Mouse (Mus musculus): Measurements from ENCODE around the gene Epdr1.

The Epdr1 gene

DNA sequence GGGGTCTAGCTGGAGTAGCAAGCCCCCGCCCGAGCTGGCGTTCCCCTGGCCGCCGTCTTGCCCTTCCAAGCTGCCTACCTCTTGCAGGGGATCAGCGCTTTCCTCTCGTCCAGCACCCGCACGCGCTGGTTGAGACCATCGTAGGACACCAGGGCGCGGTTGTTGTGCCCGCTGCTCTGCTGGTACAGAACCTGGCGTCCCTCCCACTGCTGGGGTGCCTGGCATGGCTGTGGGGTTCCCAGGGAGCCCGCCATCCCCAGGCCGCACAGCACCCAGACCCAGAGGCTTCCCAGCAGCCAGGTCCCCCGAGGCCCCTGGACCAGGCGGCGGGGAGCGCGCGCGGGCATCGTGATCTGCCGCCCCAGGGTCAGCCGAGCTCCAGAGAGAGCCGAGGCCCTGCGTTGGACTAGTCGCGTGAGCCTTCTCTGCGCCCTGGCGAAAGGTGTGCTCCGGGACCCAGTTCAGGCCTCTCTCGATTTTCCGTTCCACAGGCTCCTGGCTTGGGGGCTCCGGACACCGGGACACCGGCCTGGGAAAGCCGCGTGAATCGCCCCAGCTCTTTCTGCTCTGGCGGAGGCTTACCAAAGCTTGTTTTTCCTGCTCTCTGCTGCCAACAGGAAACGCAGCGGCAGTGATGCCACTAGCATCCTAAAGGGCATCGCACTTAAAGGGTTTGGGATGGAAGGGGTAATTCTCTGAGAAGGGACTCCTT lies at the start of gene Epdr1:
Epdr1 (minus strand) TSS at position 712 of the 712 bp plus-strand sequence.
- DNase-seq = peak; percentile 34

DNA sequence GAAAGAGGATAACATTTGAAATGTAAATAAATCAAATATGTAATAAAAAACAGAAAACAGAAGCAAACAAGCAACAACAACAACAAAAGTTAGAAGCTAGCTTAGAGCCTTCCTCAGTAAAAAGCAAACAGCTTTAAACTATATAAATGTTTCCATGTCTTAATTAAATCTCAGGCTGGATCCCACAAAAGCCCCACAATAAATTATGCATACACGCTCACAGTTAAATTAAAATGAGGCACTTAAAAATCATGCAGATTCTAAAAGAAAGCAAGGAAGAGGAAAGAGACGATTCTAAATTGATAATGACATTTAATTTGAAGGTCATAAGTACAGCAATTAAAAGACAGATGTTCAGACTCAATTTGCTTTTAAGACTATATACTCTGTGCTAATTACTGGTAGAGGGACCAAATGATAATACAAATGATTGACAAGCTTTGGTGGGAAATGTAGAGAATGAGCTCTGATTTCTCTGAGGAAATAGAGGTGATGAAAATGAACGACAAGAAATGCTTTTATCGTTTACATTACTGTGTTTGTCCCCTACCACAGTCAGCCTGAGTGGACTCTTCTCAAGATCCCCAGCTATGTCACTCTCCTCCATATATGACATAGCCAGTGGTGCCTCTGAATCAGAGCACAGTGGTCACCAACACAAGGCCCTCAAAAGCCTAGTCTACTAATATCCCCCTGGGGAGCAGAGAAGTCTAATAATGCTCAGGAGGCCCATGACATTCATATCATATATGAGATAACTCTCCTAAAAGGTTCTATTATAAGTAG lies 48.8 kb upstream of the Epdr1 start:
- DNase-seq = no peak

DNA sequence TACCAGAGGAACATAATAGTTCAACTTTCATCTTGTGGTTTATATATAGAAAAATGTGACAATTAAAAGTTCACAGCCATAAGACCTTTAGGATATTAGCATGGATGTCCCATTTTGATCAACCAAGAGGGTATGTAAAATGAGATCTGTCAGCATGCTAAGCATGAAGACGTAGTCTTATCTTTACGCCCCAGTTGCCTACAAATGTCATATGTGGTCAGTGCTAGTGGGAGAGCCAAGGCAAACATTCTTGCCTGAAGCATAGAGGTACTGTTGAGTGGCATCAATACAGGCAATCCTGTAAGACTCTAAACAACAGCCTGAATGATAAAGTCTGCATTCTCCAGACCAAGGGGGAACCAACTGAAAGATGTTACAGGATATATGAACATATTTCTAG lies 32.7 kb upstream of the Epdr1 start:
- no peak for DNase-seq

DNA sequence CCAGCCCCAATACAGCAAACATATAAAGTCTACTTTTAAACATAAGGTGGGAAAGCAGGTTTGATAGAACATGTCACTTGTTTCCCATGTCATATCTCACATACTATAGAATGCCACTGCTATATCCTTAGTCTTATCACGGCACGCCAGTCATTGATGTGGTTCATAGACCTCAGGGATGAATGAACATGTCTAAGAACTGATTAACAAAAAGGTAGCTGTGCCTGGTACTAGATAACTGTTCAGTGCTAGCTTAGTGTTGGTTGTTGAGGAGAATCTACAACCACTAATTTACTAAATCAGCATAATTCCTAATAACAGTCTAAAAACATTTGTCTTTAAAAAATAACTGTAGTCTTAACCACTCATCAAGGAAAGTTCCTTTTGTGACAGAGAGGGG lies 30.1 kb upstream of the Epdr1 start:
- DNase-seq = no peak

DNA sequence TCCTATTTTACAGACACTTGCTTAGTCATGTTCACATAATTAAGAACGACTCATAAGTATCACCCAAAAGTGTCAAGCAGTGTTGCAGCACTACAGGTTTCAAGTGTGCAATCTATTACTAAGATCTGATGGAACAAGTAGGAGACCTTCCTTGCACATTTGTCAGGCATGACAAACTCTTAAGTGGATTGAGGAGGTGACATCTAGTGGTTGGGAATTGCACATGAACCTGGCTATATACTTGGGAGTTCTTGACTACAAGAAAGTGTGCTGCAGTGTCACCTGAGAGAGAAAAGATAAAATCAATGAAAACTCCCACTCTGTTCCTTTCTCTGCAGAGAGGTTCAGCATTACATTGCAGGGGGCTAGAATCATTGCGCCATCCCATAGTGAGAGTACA lies 24.5 kb upstream of the Epdr1 start:
- DNase-seq = no peak

DNA sequence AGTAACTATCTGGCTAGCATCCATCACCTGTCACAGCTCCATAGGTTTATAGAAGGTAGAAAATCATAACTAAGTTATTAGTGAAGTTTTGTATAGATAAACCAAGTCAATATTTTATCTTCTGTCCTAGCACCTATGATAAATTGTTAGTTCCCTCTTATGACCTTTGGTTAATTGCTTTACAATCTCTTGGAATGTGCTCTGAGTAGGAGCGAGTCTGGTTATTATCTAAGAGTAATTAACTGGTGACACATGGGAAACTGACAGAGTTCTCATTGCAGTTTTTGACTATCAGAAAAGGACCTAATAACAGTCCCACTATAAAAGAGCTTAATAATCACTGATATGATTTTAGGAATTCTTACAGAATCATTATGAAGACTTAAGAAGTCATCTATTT lies 23.8 kb upstream of the Epdr1 start:
- no peak for DNase-seq

DNA sequence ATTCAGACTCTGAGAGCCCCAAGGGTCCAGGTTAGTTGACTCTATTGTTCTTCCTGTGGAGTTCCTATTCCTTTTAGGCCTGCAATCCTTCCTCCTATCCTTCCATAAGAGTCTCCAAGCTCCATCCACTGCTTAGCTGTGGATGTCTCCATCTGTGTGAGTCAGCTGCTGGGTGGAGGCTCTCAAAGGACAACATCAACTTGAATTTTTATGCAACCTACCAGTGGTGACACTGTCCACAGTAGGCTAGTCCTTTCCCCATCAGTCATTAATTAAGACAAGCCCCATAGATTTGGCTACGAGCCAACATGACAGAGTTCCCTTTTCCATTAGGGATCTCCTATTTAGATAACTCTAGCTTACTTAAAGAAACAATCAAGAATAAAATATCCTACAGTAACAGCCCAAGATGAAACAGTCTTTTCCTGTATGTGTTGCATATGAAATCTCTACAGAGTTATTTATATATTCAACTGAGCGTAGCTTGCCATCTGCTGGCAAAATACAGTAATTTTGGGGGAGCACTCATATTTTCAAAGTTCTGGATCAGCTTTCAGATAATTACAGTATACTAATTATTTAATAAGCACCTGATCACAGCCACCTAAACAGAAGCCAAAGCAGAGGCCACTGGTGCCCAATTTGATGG lies 20.6 kb upstream of the Epdr1 start:
- no peak for DNase-seq

DNA sequence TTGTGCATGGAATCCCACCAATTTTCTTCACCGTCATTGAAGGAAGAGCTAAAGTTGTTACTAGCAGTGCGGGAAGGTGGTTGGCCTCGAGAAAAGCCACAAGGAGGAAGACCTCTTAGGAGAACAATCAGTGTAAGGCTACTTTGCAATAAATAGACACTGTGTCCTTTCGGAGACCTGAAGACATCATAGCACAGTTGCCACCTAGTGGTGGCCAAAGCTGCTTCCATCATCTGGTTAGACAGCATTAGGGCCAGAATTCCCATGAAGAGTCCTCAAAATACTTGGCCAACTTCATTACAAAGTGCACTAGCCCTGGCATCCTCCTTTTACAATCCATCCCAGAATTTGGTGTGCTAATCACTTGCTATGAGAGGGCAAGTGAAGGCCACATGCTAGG lies 16.4 kb upstream of the Epdr1 start:
- no peak for DNase-seq

DNA sequence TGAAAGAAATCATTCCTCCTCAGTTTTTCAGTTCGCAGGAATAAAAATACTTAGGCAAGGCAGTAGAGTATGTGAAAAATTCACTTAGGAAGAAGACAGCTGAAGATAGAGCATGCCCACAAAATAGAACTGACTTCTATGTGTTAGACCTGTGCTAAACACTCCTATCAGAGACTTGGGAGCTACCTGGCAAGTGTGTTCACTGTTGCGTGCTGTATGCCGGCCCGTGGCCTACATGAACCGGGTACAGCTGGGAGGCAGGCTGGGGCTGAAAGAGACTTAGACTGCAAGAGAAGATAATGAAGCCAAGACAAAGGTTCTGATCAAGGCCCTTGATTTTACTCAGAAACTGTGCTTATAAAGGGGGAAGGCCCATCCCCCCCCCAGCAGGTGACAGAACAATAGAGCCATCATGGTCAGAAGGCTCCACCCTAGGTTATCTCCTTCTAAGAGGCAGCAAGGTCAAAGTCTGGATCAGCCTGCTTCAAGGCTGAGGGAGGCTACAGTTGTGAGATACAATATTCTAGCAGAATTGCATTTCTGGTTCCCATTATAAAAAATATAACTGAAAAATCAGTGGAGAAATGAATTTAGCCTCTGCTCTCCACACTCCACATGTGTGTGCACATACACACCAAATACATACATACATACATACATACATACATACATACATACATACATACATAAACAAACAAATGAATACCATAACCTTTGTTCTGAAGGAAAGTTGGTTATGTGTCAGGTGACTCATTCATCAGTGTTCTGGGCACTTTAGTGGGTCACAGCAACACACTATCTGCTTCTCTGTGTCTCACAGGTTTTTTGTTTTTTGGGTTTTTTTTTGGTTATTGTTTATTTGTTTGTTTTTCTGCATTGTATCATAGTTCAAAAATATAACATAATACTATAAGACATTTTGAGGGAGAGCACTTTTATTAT lies 11.3 kb upstream of the Epdr1 start:
- DNase-seq = no peak

DNA sequence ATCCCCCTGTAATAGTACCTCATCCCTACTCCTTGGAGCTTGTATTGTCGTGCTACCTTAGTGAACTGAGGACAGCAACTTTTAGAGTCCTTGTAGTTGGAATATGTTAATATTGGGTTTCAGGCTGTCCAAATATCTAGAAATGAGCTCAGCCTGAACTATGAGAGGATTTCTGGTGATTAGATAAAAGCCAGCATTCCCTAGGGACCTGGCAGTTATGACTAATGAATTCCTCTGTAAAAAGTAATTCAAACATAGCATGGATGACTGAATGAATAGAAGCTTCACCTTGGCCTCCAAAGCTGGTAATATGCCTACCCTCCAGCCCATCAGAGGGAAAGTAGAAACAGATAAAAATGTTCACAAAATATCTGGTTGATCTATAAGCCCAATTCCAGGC lies 6.7 kb upstream of the Epdr1 start:
- DNase-seq = no peak

DNA sequence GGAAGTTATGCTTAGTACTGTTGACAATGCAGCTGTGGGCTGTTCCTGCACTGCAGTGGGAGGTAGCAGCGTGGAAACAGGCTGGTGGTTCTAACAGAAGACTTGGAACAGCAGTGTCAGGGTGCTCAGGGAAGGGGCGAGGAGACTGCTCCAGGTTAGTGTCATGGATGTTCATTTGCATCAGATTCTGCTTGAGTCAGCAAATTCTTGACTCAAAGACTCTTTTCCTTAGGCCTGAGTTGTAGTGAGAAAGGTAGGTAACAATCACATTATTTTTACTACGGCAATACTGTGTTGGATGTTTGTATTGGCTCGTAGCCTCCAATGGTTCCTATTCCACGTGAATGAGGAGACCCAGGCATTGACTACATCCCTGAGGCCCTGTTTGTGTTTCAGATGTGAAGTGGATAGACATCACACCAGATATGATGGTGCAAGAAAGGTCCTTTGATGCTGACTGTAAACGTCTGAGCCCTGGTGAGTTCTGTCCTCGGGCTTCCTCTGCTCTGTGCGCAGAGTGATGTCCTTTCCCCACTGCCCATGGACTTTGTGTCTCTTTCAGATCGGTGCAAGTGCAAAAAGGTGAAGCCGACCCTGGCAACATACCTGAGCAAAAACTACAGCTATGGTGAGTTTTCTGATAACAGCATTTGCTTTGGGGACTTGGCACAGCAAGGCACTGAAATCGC lies 5.0 kb upstream of the Epdr1 start:
- DNase-seq = no peak

DNA sequence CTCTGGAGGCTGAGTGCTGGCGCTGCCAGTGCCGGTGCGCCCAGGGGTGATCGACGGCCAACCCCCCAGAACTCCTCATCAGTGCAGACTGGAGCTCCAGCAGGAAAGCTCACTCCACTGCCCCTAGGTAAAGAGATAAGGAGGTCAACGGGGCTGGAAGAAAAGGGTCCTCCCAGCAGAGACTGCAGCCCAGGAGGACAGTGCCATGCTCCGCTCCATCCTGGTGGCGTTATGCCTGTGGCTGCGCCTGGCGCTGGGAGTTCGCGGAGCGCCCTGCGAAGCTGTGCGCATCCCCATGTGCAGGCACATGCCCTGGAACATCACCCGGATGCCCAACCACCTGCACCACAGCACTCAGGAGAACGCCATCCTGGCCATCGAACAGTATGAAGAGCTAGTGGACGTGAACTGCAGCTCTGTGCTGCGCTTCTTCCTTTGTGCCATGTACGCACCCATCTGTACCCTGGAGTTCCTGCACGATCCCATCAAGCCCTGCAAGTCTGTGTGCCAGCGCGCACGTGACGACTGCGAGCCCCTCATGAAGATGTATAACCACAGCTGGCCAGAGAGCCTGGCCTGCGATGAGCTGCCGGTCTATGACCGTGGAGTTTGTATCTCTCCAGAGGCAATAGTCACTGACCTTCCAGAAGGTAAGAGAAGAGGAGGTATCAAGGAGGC lies 3.6 kb upstream of the Epdr1 start:
- no peak for DNase-seq

DNA sequence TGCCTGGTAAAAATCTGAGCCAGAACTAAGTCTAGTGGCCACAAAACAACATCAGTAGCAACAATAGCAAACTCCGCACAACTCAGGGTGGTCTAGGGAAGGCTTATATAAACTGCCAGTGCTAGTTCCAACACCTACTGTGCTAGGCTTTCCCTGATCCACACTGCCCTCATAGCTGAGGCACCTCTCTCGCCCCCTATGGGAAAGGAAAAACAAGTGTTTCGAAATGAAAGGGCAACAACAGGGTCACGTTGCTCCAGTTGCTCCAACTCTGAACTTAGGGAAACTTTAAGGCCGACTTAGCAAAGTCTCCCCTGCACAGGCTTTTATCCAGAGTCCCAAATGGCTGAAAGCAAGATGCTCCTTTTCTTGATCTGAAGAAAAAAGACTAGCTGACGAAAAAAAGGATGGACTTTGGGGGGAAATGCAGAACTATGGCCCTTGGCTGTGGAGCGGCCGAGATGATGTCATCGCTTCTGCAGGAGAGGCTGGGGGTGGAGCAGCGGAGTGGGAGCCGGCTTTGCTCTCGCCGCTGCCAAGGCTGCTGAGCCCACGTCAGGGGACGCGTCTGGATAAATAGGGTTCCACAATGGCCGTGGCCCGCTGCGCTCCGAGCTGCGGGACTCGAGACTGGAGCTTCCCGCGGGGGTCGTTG lies 3.0 kb upstream of the Epdr1 start, which contains the start of gene Sfrp4:
Sfrp4 (plus strand) TSS at position 532 of the 655 bp plus-strand sequence.
- DNase-seq = no peak

DNA sequence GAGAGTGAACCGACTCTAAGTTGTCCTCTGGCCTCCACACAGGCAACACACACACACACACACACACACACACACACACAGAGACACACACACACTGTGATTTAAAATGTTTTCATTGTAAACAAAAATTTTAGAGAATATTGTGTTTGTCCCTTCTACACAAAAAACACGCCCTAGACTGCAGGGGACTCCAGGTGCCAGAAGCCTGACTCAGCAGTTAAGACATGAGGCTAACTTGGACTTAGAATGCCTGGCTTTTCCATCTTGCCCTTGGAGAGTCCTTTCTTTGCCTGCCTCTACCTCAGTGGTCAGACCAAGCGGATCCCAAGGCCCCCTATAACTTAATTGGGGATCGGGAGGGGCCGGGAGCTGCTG lies 899 bp downstream of the Epdr1 start:
- no peak for DNase-seq

DNA sequence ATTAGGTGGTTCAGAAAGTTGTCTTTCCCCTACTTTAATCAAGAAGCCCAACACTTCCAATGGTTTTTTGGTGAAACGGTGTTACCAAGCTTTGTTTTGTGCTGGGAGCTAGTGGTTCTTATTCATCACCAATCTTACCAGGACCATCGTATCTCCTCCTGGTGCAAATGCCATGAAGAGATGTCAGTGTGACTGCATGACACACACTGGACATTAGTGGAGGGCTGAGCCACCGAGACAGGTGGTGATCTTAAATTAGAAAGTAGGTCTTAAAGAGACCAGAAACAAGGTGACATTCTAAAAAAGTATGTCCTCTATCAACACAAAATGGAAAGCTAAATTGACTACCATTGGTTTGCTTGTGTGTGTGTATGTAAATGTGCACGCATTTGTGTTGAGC lies 1.6 kb downstream of the Epdr1 start:
- no peak for DNase-seq

DNA sequence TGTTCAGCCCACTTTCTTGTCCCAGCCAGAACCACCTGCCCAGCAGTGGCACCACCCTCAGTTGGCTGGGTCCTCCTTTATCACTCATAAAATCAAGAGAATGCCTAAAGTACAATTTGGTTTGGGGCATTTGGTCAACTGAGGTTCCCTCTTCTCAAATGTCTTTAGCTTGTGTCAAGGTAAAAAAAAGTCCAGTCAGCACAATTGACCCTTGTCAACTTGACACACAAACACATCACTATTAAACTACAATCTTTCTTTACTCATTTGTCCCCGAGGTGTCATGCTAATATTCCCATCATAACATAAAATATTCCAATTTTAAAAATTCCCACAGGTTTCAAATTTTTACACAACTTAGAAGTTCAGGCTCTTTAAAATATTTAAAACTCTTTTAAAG lies 5.4 kb downstream of the Epdr1 start:
- DNase-seq = no peak

DNA sequence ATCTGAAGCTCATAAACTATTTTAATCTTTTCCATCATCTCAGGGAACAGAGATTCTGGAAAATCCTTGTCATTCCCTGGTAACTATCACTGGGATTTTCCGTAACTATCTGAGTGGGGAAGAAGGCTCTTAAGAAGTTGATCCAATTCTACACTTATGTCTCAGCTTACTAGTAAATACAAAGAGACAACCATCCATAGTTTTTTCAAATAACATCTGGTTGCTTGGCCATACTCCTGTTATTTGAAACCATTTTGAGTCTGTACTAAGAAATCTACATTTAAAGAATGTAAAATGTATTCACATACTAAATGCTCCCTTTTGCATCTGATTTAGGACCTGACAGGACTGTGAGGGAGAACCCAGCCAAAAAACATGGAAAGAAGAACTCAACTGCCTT lies 6.3 kb downstream of the Epdr1 start:
- DNase-seq = no peak

DNA sequence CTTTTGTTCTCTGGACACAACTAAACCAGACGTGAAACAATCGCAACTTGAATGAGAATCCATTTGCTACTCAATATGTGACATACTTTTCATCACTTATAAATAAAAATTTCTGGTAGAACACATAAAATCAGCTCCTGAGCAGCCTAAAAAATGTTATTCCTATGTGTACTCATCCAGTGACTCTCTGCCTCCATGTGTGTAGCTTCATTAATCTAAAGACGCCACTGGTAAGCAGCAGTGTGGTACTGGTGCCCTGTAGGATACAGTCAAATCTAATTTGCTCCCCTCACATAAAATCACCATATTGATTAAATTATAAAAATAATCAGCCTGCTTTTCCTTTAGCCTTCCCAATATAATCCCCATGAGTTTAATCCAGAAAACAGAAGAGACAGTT lies 6.8 kb downstream of the Epdr1 start:
- DNase-seq = no peak

DNA sequence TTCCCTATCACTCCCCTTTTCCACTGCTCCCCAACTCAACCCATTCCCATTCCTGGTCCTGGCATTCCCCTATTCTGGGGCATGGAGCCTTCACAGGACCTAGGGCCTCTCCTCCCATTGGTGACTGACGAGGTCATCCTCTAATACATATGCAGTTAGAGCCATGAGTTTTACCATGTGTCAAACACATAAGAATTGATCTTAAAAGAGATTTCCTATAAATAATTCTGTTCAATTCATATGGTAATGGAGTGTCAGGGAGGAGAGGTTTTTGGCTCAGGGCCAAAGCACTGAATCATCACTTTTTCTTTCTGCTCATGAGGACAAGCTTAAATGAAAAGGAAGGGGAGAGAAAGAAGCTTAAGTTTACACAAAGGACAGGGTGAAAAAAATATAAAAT lies 7.4 kb downstream of the Epdr1 start:
- no peak for DNase-seq

DNA sequence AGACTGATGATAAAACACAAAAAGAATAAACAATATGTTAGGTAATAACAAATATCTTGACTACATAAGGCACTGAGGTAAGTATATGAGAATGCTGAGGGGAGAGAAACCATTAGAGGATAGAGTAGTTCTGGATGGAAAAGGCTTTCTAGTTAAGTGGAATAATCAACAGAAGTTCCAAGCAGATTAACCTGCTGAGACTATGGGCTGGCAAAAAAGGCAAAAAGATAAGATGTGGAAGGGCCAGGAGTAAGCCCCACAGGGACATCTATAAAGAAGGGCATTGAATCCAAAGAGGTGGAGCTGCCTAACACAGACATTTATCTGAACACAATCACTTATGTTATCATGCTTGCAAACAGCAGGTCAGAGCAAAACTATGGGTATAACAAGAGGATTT lies 11.6 kb downstream of the Epdr1 start:
- no peak for DNase-seq

DNA sequence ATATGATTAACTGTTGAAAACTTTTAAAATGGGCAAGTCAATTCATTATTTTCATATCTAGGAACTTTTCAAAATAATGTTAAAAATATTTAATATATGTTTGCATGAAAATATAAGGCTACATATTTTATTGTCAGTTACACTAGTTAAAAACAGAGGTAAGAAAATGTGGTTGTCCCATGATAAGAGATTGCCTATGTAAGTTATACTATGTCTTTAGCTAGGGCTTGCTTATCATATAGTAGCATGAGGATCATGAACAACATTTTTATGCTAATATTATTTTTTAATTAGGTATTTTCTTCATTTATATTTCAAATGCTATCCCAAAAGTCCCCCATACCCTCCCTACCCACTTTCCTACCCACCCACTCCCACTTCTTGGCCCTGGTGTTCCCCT lies 14.8 kb downstream of the Epdr1 start:
- DNase-seq = no peak
